Mouse (Mus musculus) forebrain, embryonic 12.5 days (tissue): ENCODE measurements at regions not wholly inside any gene's neighbourhood (a gene's known extent, or its start where the extent isn't known, plus 50 kb on each side); places are given as distances from the start of the nearest gene placed in this dataset.

ENCODE experiments used
- ATAC-seq: fragments of 200-750 bp; cut with Nextera tagmentation; 2 replicates; pipeline ENCODE4 v1.8.0; 2017; ENCODE audit warnings: moderate TSS enrichment; ENCODE audit not compliant: low FRiP score
- H3K27ac ChIP-seq: fragments of 300-500 bp; sonication (generic); 2 replicates; pipeline ENCODE4 v1.5.1; 2016; ENCODE audit warnings: mild to moderate bottlenecking
- H3K27me3 ChIP-seq: fragments of 300-500 bp; sonication (generic); 2 replicates; pipeline ENCODE4 v1.6.1; 2016; ENCODE audit warnings: mild to moderate bottlenecking
- H3K36me3 ChIP-seq: fragments of 300-500 bp; sonication (generic); replicated peaks from 2 replicates; pipeline ENCODE4 v1.6.1; 2016; ENCODE audit warnings: mild to moderate bottlenecking
- H3K4me1 ChIP-seq: fragments of 300-500 bp; sonication (generic); 2 replicates; pipeline ENCODE4 v1.6.1; 2016
- H3K4me2 ChIP-seq: fragments of 300-500 bp; sonication (generic); 2 replicates; pipeline ENCODE4 v1.6.1; 2016; ENCODE audit warnings: mild to moderate bottlenecking, moderate library complexity
- H3K4me3 ChIP-seq: fragments of 300-500 bp; sonication (generic); replicated peaks from 2 replicates; pipeline ENCODE4 v1.5.1; 2016; ENCODE audit warnings: mild to moderate bottlenecking
- H3K9ac ChIP-seq: fragments of 300-500 bp; sonication (generic); 2 replicates; pipeline ENCODE4 v1.6.1; 2016; ENCODE audit warnings: mild to moderate bottlenecking
- H3K9me3 ChIP-seq: fragments of 300-500 bp; sonication (generic); 2 replicates; pipeline ENCODE4 v1.6.1; 2016
- WGBS: fragments of 180-500 bp; shearing (Covaris S2); methylation state at CpG from one replicate; pipeline ENCODE4 v1.1.7; 2016; 5-methylcytosine and 5-hydroxymethylcytosine counted together

GRCm38 (mm10) chr7:136182101-136182500, 465.9 kb upstream of the Mki67 start:
- WGBS, result 77% methylated on average over 5 of the region's 5 CpGs
- H3K27ac ChIP-seq, result no peak overlapping the region
- H3K9ac ChIP-seq, result no peak overlapping the region
- H3K9me3 ChIP-seq, result peaks cover 4% of the 10 kb centered on the region; the same call in 1 of the 2 replicates
- ATAC-seq, result no peak
- H3K4me1 ChIP-seq, result peaks cover 6% of the 10 kb centered on the region; the same call in 1 of the 2 replicates
- H3K36me3 ChIP-seq, result no peaks in the 10 kb centered on the region
- no peak overlapping the region for H3K4me3 ChIP-seq
- no peak overlapping the region for H3K4me2 ChIP-seq
- H3K27me3 ChIP-seq, result peaks cover 18% of the 10 kb centered on the region

GRCm38 (mm10) chr7:136196424-136197160, 480.4 kb upstream of the Mki67 start:
- Histone ChIP-seq H3K4me2 (peak overlapping the region; percentile 24), H3K4me1 (peaks cover 22% of the 10 kb centered on the region), H3K4me3 (no peak overlapping the region), H3K27ac (no peak overlapping the region), H3K36me3 (no peaks in the 10 kb centered on the region), H3K27me3 (0 out of 2 replicates have a peak, but pooled peaks cover 9% of the 10 kb centered on the region), H3K9ac (no peak overlapping the region), H3K9me3 (no peaks in the 10 kb centered on the region)
- WGBS, result 43% methylated on average over 17 of the region's 17 CpGs
- ATAC-seq, result no peak

GRCm38 (mm10) chr7:136208879-136209278, 492.7 kb upstream of the Mki67 start:
- ATAC-seq, result peak; percentile 49; the same call in 1 of the 2 replicates

GRCm38 (mm10) chr7:136209299-136210171, 493.4 kb upstream of the Mki67 start:
- H3K4me3 ChIP-seq, result peak overlapping the region; percentile 18; the same call in 1 of the 2 replicates
- H3K36me3 ChIP-seq, result no peaks in the 10 kb centered on the region
- peaks cover 34% of the 10 kb centered on the region for H3K4me1 ChIP-seq
- H3K27me3 ChIP-seq, result peaks cover 68% of the 10 kb centered on the region
- H3K4me2 ChIP-seq, result peak overlapping the region; percentile 56
- peak overlapping the region; percentile 78 for H3K27ac ChIP-seq
- H3K9ac ChIP-seq, result peak overlapping the region; percentile 33
- peak; percentile 81 for ATAC-seq
- 9% methylated on average over 31 of the region's 31 CpGs for WGBS
- no peaks in the 10 kb centered on the region for H3K9me3 ChIP-seq

More at GRCm38 (mm10) chr7:136208879-136209278, 492.7 kb upstream of the Mki67 start:
- no peak overlapping the region for H3K27ac ChIP-seq
- H3K4me2 ChIP-seq, result no peak overlapping the region; the same call in 1 of the 2 replicates
- peaks cover 62% of the 10 kb centered on the region for H3K27me3 ChIP-seq
- no peak overlapping the region for H3K4me3 ChIP-seq
- no peaks in the 10 kb centered on the region for H3K9me3 ChIP-seq
- peaks cover 28% of the 10 kb centered on the region for H3K4me1 ChIP-seq
- no peaks in the 10 kb centered on the region for H3K36me3 ChIP-seq
- H3K9ac ChIP-seq, result no peak overlapping the region
- 21% methylated on average over 12 of the region's 12 CpGs for WGBS

- no peak for ATAC-seq
- Histone ChIP-seq H3K9me3 (no peaks in the 10 kb centered on the region), H3K36me3 (no peaks in the 10 kb centered on the region), H3K4me2 (no peak overlapping the region), H3K9ac (no peak overlapping the region), H3K4me1 (peaks cover 36% of the 10 kb centered on the region), H3K27ac (no peak overlapping the region), H3K4me3 (no peak overlapping the region), H3K27me3 (peaks cover 81% of the 10 kb centered on the region)
- WGBS, result 71% methylated on average over 8 of the region's 8 CpGs
These were observed 496.3 kb upstream of the Mki67 start for GRCm38 (mm10) chr7:136212492-136212891.

- Histone ChIP-seq H3K4me2 (no peak overlapping the region), H3K36me3 (no peaks in the 10 kb centered on the region), H3K9me3 (no peaks in the 10 kb centered on the region), H3K4me1 (peaks cover 39% of the 10 kb centered on the region), H3K27ac (no peak overlapping the region), H3K27me3 (peaks cover 85% of the 10 kb centered on the region), H3K9ac (no peak overlapping the region), H3K4me3 (no peak overlapping the region)
- ATAC-seq, result no peak
- 55% methylated on average over 11 of the region's 11 CpGs for WGBS
These were observed 497.1 kb upstream of the Mki67 start for GRCm38 (mm10) chr7:136213057-136213961.

- H3K27ac ChIP-seq, result no peak overlapping the region
- WGBS, result 83% methylated on average over 3 of the region's 3 CpGs
- H3K36me3 ChIP-seq, result no peaks in the 10 kb centered on the region
- no peak overlapping the region for H3K4me3 ChIP-seq
- no peak for ATAC-seq
- no peaks in the 10 kb centered on the region for H3K9me3 ChIP-seq
- no peak overlapping the region for H3K9ac ChIP-seq
- peaks cover 91% of the 10 kb centered on the region for H3K27me3 ChIP-seq
- H3K4me2 ChIP-seq, result no peak overlapping the region
- H3K4me1 ChIP-seq, result peaks cover 41% of the 10 kb centered on the region
These were observed 497.8 kb upstream of the Mki67 start for GRCm38 (mm10) chr7:136213962-136214308.

- H3K9me3 ChIP-seq, result no peaks in the 10 kb centered on the region
- no peak overlapping the region for H3K9ac ChIP-seq
- peaks cover 91% of the 10 kb centered on the region for H3K27me3 ChIP-seq
- WGBS, result 53% methylated on average over 4 of the region's 4 CpGs
- peaks cover 41% of the 10 kb centered on the region for H3K4me1 ChIP-seq
- H3K36me3 ChIP-seq, result no peaks in the 10 kb centered on the region
- no peak overlapping the region for H3K4me2 ChIP-seq
- no peak overlapping the region for H3K4me3 ChIP-seq
- no peak overlapping the region for H3K27ac ChIP-seq
- ATAC-seq, result no peak
These were observed 498.3 kb upstream of the Mki67 start for GRCm38 (mm10) chr7:136214415-136214814.

GRCm38 (mm10) chr7:136216734-136217133, 500.6 kb upstream of the Mki67 start:
- no peak overlapping the region for H3K27ac ChIP-seq
- no peak overlapping the region for H3K4me2 ChIP-seq
- no peaks in the 10 kb centered on the region for H3K36me3 ChIP-seq
- ATAC-seq, result no peak
- H3K4me1 ChIP-seq, result peaks cover 50% of the 10 kb centered on the region
- H3K27me3 ChIP-seq, result peaks cover 76% of the 10 kb centered on the region
- H3K9ac ChIP-seq, result no peak overlapping the region
- H3K4me3 ChIP-seq, result no peak overlapping the region
- H3K9me3 ChIP-seq, result no peaks in the 10 kb centered on the region

GRCm38 (mm10) chr7:136219564-136220244, 503.5 kb upstream of the Mki67 start:
- H3K9me3 ChIP-seq, result no peaks in the 10 kb centered on the region
- 0 out of 2 replicates have a peak overlapping the region, but pooled peaks have one; percentile 78 for H3K27ac ChIP-seq
- H3K27me3 ChIP-seq, result peaks cover 64% of the 10 kb centered on the region
- ATAC-seq, result peak; percentile 33; the same call in 1 of the 2 replicates
- H3K4me3 ChIP-seq, result no peak overlapping the region
- H3K4me1 ChIP-seq, result peaks cover 33% of the 10 kb centered on the region
- no peak overlapping the region for H3K9ac ChIP-seq
- H3K4me2 ChIP-seq, result no peak overlapping the region
- H3K36me3 ChIP-seq, result no peaks in the 10 kb centered on the region
- WGBS, result 25% methylated on average over 14 of the region's 14 CpGs
